In genomic region chr13:38597076-38597475, GRCm38 (mm10) we compare ENCODE assay signal across 13 mouse cellular contexts. TPM values are rescaled to one million over a fixed set of nuclear protein-coding genes. Genes with fewer than 3 reads are reported as not detected.
A peak's percentile ranks its signal among the peaks of the same experiment; 100 is the strongest.
DNase-seq lines count a peak whose midpoint lies in the region; ATAC-seq and TF ChIP-seq lines count a peak whose summit lies in the region.
"Had no signal": no experiment of that assay in that cellular context is flagged by ENCODE, and none has a peak within 500 bp of the region (broad histone marks: within the 10 kb centered on the region; RNA-seq: fewer than 3 reads in every experiment).

No protein-coding gene starts in this region.

- CTCF ChIA-PET in Patski (lab: Charles Lee): interaction anchor here (1.1 kb wide), 1 partner anchor 529 kb away, joined by 3 read pairs; no protein-coding TSS in a partner anchor

- no peaks in the 10 kb centered on the region for H3K9me3 ChIP-seq in forebrain, embryonic 14.5 days (replicated peaks; ENCODE audit: control insufficient read depth, low read length)
- H3K9me3 ChIP-seq in forebrain, embryonic 12.5 days: no peaks in the 10 kb centered on the region
- H3K9me3 ChIP-seq in kidney, postnatal 0 days (replicated peaks; ENCODE audit: low read length): no peaks in the 10 kb centered on the region
- H3K9me3 ChIP-seq: heart, embryonic 13.5 days; liver, embryonic 12.5 days; neural tube, embryonic 12.5 days; stomach, embryonic 15.5 days had no signal

- DNase-seq in forebrain, embryonic 14.5 days (ENCODE audit: low spot score): peak; percentile 51
- DNase-seq in kidney, postnatal 0 days (ENCODE audit: low spot score): peak; percentile 56
- DNase-seq in kidney, postnatal 14 days: no peak
- DNase-seq in 3T3-L1 (ENCODE audit: low read depth, low spot score): peak; percentile 69
- DNase-seq in Patski (ENCODE audit: low read depth, low spot score): no peak
- no peak for DNase-seq in thymus, postnatal 36 days
- DNase-seq in testis, postnatal 10 days (ENCODE audit: low spot score): no peak

- H3K36me3 ChIP-seq in forebrain, embryonic 14.5 days (ENCODE audit: control insufficient read depth, insufficient read depth, low read length): no peaks in the 10 kb centered on the region
- H3K36me3 ChIP-seq in forebrain, embryonic 12.5 days (replicated peaks): no peaks in the 10 kb centered on the region
- H3K36me3 ChIP-seq in kidney, postnatal 0 days (ENCODE audit: insufficient read depth, low read length): no peaks in the 10 kb centered on the region
- H3K36me3 ChIP-seq: neural tube, embryonic 12.5 days; stomach, embryonic 15.5 days had no signal

- 75% methylated on average over 3 of the region's 3 CpGs for WGBS in forebrain, embryonic 14.5 days
- 64% methylated on average over 3 of the region's 3 CpGs for whole genome bisulfite sequencing in forebrain, embryonic 12.5 days
- WGBS in kidney, postnatal 0 days: 59% methylated on average over 3 of the region's 3 CpGs

- H3K4me3 ChIP-seq in forebrain, embryonic 14.5 days (ENCODE audit: low read depth, low read length): no peak overlapping the region
- no peak overlapping the region for H3K4me3 ChIP-seq in forebrain, embryonic 12.5 days (replicated peaks)
- H3K4me3 ChIP-seq in kidney, postnatal 0 days (replicated peaks; ENCODE audit: low read depth, low read length): no peak overlapping the region
- H3K4me3 ChIP-seq: heart, embryonic 13.5 days; liver, embryonic 12.5 days; neural tube, embryonic 12.5 days; stomach, embryonic 15.5 days had no signal

- H3K9ac ChIP-seq in forebrain, embryonic 14.5 days (ENCODE audit: low read length): no peak overlapping the region
- no peak overlapping the region for H3K9ac ChIP-seq in forebrain, embryonic 12.5 days
- no peak overlapping the region for H3K9ac ChIP-seq in kidney, postnatal 0 days (ENCODE audit: low read depth, low read length)
- H3K9ac ChIP-seq: heart, embryonic 13.5 days; liver, embryonic 12.5 days; neural tube, embryonic 12.5 days; stomach, embryonic 15.5 days had no signal

- H3K4me2 ChIP-seq in forebrain, embryonic 14.5 days (ENCODE audit: low read length): no peak overlapping the region
- no peak overlapping the region for H3K4me2 ChIP-seq in forebrain, embryonic 12.5 days
- no peak overlapping the region for H3K4me2 ChIP-seq in kidney, postnatal 0 days (ENCODE audit: low read length)
- H3K4me2 ChIP-seq: heart, embryonic 13.5 days; liver, embryonic 12.5 days; neural tube, embryonic 12.5 days; stomach, embryonic 15.5 days had no signal

- H3K27ac ChIP-seq in forebrain, embryonic 14.5 days (ENCODE audit: low read depth, low read length): no peak overlapping the region
- H3K27ac ChIP-seq in forebrain, embryonic 12.5 days: no peak overlapping the region
- no peak overlapping the region for H3K27ac ChIP-seq in kidney, postnatal 0 days
- H3K27ac ChIP-seq: heart, embryonic 13.5 days; liver, embryonic 12.5 days; neural tube, embryonic 12.5 days; stomach, embryonic 15.5 days had no signal

- no peaks in the 10 kb centered on the region for H3K4me1 ChIP-seq in forebrain, embryonic 14.5 days (ENCODE audit: control insufficient read depth, insufficient read depth, low read length)
- peaks cover 5% of the 10 kb centered on the region; the same call in 1 of the 2 replicates for H3K4me1 ChIP-seq in forebrain, embryonic 12.5 days
- no peaks in the 10 kb centered on the region; the same call in 1 of the 2 replicates for H3K4me1 ChIP-seq in kidney, postnatal 0 days (replicated peaks; ENCODE audit: insufficient read depth, low read length)
- H3K4me1 ChIP-seq: neural tube, embryonic 12.5 days had no signal

- in situ Hi-C loops in Patski (cut with MboI; ENCODE audit: low pct_unique_long_range_greater_than_20kb): loop anchor here (5.0 to 25.0 kb wide), 2 partner anchors 385 to 530 kb away; partner anchors contain the start of gene Snrnp48

- TF ChIP-seq CTCF in kidney, postnatal 0 days (IDR thresholded peaks at IDR 0.05; ENCODE audit: low read depth): peak; percentile 61
- TF ChIP-seq CTCF in Patski (IDR thresholded peaks at IDR 0.05): peak; percentile 38

- ATAC-seq in forebrain, embryonic 14.5 days: 0 out of 2 replicates have a peak, but pooled peaks have one; percentile 34
- ATAC-seq in forebrain, embryonic 12.5 days (ENCODE audit: low FRiP score): no peak
- 0 out of 2 replicates have a peak, but pooled peaks have one; percentile 40 for ATAC-seq in kidney, postnatal 0 days (replicated peaks; ENCODE audit: low FRiP score, low read depth)
- no peak for ATAC-seq in Patski
- ATAC-seq: hindbrain, embryonic 16.5 days; liver, embryonic 12.5 days had no signal

- POLR2A ChIA-PET in Patski (lab: Charles Lee): no interaction called here

- no peaks in the 10 kb centered on the region for H3K27me3 ChIP-seq in forebrain, embryonic 14.5 days (replicated peaks; ENCODE audit: control insufficient read depth, insufficient read depth, low read length)
- no peaks in the 10 kb centered on the region for H3K27me3 ChIP-seq in forebrain, embryonic 12.5 days
- H3K27me3 ChIP-seq in kidney, postnatal 0 days (ENCODE audit: insufficient read depth, low read length): no peaks in the 10 kb centered on the region
- H3K27me3 ChIP-seq in Patski: no peaks in the 10 kb centered on the region
- H3K27me3 ChIP-seq: heart, embryonic 13.5 days; liver, embryonic 12.5 days; neural tube, embryonic 12.5 days; stomach, embryonic 15.5 days had no signal

RNA-seq across cellular contexts. Expression of gene Bloc1s5, which starts 37.8 kb away (rescaled TPM):
- polyA plus RNA-seq in forebrain, embryonic 14.5 days (2014; fragmentation: Nextera tagmentation; extraction: Ambion mirVana): 21.6 and 24.6 TPM in 2 replicates
- 22.3 and 24.9 TPM in 2 replicates for polyA plus RNA-seq in forebrain, embryonic 12.5 days (2016; fragmentation: Nextera tagmentation; extraction: Ambion mirVana)
- 21.8 and 23.5 TPM in 2 replicates for polyA plus RNA-seq in kidney, postnatal 0 days (2015; fragmentation: Nextera tagmentation; extraction: Ambion mirVana)
- polyA plus RNA-seq in Patski (2021): 13.2 TPM

Comparison
In these comparisons a context has a peak if more than half of its experiments do, and no peak if none do; other contexts are left out.
1. ATAC-seq: peak in forebrain, embryonic 14.5 days (single experiment) and kidney, postnatal 0 days (single experiment); none in forebrain, embryonic 12.5 days (single experiment) and Patski (single experiment).
2. DNase-seq: peak in forebrain, embryonic 14.5 days (single experiment), kidney, postnatal 0 days (single experiment) and 3T3-L1 (single experiment); none in kidney, postnatal 14 days (single experiment), Patski (single experiment), thymus, postnatal 36 days (0 of 2) and testis, postnatal 10 days (single experiment).